Mouse (Mus musculus): ENCODE measurements at regions not wholly inside any gene's neighbourhood (a gene's known extent, or its start where the extent isn't known, plus 50 kb on each side); places are given as distances from the start of the nearest gene placed in this dataset.
"Not testable (repeated sequence)": the region's sequence is repeated elsewhere in the genome, so short reads cannot be mapped to it uniquely, and the experiment has no call there.

DNA sequence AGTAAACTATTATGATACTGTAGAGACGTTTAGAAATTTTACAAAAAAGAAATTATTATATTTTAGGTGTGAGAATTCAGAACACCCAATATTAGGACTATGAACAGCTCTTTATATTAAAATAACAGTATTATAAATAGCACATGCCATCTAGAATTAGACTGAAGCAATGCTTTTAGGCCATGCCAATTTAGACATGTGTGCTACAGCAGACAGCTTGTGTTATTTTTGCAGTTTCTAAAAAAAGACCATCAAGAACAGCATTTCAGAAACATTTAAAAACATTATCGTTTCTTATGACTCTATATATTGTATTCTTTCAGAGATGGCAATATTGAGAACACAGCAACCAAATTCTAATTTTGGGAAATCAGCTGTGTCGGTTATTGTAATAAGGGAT, 951.2 kb downstream of the Robo1 start:
- Histone ChIP-seq H3K4me1 (no peaks in the 10 kb centered on the region), H3K27me3 (no peaks in the 10 kb centered on the region), H3K4me3 (no peak overlapping the region), H3K4me2 (replicated peaks) (no peak overlapping the region), H3K9ac (no peak overlapping the region), H3K36me3 (no peaks in the 10 kb centered on the region), H3K9me3 (no peaks in the 10 kb centered on the region), H3K27ac (no peak overlapping the region)
- WGBS: 88% methylated on average over 3 of the region's 3 CpGs
- no peak for ATAC-seq (ENCODE audit: insufficient number of reproducible peaks, insufficient read depth, low FRiP score, low TSS enrichment)

DNA sequence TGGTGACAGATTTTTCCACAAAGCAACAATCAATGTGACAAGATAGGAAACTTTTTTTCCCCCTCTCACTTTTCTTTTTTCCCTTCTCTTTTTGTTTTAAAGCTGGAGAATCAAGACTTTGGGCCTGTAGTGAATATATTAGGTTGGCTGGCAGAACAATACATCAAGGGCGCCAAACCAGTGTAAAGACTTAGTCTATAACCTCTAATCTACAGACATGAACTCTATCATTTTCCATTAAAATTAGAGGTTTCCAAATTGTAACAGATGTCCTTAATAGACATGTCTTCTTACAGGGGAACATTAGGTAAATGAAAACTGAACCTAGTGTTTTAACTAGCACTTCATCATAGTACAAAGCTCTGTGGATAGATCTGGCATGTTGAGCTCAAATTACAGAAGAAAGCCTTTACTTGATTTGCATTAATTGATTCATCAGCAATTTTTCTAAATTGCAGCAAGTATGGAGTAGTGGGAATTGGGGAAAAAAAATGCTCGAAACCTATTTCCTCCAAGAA, 937.0 kb downstream of the Robo1 start:
- ATAC-seq (ENCODE audit: insufficient number of reproducible peaks, insufficient read depth, low FRiP score, low TSS enrichment): no peak

DNA sequence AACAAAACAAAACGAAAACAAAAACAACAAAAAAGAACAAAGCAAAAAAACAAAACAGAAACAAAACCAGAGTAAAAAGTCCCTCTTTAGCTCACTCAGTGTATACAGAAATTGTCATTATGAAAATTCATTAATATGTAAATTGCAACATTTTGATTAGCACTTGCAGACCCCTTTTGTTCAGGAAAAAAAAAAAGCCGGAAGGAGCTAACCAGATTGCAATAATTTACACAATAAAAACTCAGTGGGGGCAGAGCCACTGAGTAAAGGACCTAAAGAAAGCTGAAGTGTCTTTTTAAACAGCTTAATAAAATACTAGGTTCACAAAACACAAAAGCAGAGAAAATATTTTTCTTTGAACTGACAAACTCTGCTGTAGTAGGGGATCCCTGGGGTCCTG, 922.5 kb downstream of the Robo1 start:
- H3K9me3 ChIP-seq: no peaks in the 10 kb centered on the region
- no peak overlapping the region for H3K4me2 ChIP-seq (replicated peaks)
- no peak overlapping the region for H3K4me3 ChIP-seq
- H3K27ac ChIP-seq: no peak overlapping the region
- H3K4me1 ChIP-seq: no peaks in the 10 kb centered on the region
- no peak for ATAC-seq (ENCODE audit: insufficient number of reproducible peaks, insufficient read depth, low FRiP score, low TSS enrichment)
- WGBS: 76% methylated on average over 2 of the region's 2 CpGs
- H3K9ac ChIP-seq: no peak overlapping the region
- no peaks in the 10 kb centered on the region for H3K27me3 ChIP-seq
- no peaks in the 10 kb centered on the region for H3K36me3 ChIP-seq

More for the DNA sequence above, 937.0 kb downstream of the Robo1 start:
- WGBS: 66% methylated on average over 2 of the region's 2 CpGs
- H3K4me3 ChIP-seq: no peak overlapping the region
- no peak overlapping the region for H3K4me2 ChIP-seq (replicated peaks)
- no peak overlapping the region for H3K9ac ChIP-seq
- no peaks in the 10 kb centered on the region for H3K4me1 ChIP-seq
- no peak overlapping the region for H3K27ac ChIP-seq
- H3K27me3 ChIP-seq: no peaks in the 10 kb centered on the region
- H3K9me3 ChIP-seq: no peaks in the 10 kb centered on the region
- H3K36me3 ChIP-seq: no peaks in the 10 kb centered on the region

DNA sequence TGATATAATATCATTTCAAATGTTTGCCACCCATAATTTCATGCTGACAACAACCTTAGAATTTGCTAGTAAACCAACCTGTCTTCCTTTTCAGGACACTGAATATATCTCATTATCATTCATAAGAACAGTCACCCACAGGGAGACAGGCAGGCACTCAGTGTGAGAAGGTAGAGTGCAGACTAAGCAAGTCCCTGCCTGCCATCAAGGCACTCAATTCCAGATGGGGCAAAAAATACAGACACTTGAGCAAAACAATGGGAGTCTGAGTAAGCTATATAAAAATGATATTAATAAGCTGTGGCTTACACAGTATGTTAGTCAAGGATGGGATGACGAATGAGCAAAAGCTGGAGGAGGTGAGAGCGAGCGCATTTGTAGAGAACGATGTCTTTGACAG, 909.4 kb downstream of the Robo1 start:
- ATAC-seq (ENCODE audit: insufficient number of reproducible peaks, insufficient read depth, low FRiP score, low TSS enrichment): no peak
- no peak overlapping the region for H3K27ac ChIP-seq
- no peaks in the 10 kb centered on the region for H3K36me3 ChIP-seq
- 90% methylated on average over 4 of the region's 4 CpGs for WGBS
- no peaks in the 10 kb centered on the region for H3K4me1 ChIP-seq
- no peak overlapping the region for H3K4me2 ChIP-seq (replicated peaks)
- H3K9me3 ChIP-seq: no peaks in the 10 kb centered on the region
- H3K27me3 ChIP-seq: no peaks in the 10 kb centered on the region
- H3K9ac ChIP-seq: no peak overlapping the region
- no peak overlapping the region for H3K4me3 ChIP-seq

DNA sequence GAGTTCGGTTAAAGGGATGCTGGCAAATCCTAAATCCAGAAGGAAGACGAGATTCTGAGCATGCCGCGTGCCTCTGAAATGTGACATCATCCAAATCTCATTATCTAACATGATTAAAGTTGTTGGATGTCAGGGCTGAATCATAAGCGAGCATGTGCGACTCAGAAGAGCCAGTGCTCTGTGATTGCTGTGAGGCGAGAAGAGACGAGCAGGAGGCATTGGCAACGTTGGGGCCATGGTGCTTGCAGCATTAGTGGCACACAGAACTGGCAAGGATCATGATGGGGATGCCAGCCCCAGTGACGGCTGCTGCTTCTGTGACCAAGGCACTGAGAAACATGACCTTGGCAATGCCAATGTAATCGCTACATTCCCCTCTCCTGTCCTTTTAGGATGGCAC, 895.4 kb downstream of the Robo1 start:
- ATAC-seq (ENCODE audit: insufficient number of reproducible peaks, insufficient read depth, low FRiP score, low TSS enrichment): no peak
- H3K4me1 ChIP-seq: no peaks in the 10 kb centered on the region
- no peak overlapping the region for H3K27ac ChIP-seq
- no peak overlapping the region for H3K9ac ChIP-seq
- H3K4me3 ChIP-seq: no peak overlapping the region
- no peaks in the 10 kb centered on the region for H3K36me3 ChIP-seq
- WGBS: 88% methylated on average over 11 of the region's 11 CpGs
- no peak overlapping the region for H3K4me2 ChIP-seq (replicated peaks)
- no peaks in the 10 kb centered on the region for H3K27me3 ChIP-seq
- H3K9me3 ChIP-seq: no peaks in the 10 kb centered on the region

DNA sequence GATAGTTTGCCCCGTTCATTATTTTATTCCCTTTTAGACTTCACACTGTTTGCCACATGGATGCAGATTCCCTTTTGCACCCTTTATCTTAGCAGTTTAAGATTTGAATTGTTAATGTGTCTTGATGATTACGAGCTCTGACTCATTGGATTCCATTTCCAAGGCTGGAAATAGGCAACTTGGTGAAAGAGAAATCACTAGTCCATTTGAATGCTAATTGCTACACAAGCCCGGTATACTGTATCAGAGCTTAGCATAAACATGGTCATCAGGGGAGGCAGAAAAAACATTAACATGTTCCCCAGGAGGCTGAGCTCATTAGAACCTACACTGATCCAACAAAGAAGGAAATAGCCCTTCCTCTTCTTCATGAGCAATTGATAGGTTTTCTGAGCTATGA, 892.9 kb downstream of the Robo1 start:
- H3K4me3 ChIP-seq: no peak overlapping the region
- H3K27me3 ChIP-seq: no peaks in the 10 kb centered on the region
- H3K36me3 ChIP-seq: no peaks in the 10 kb centered on the region
- no peak overlapping the region for H3K9ac ChIP-seq
- H3K4me2 ChIP-seq (replicated peaks): no peak overlapping the region
- H3K9me3 ChIP-seq: no peaks in the 10 kb centered on the region
- 67% methylated on average over 3 of the region's 3 CpGs for WGBS
- no peak for ATAC-seq (ENCODE audit: insufficient number of reproducible peaks, insufficient read depth, low FRiP score, low TSS enrichment)
- no peaks in the 10 kb centered on the region for H3K4me1 ChIP-seq
- no peak overlapping the region for H3K27ac ChIP-seq

DNA sequence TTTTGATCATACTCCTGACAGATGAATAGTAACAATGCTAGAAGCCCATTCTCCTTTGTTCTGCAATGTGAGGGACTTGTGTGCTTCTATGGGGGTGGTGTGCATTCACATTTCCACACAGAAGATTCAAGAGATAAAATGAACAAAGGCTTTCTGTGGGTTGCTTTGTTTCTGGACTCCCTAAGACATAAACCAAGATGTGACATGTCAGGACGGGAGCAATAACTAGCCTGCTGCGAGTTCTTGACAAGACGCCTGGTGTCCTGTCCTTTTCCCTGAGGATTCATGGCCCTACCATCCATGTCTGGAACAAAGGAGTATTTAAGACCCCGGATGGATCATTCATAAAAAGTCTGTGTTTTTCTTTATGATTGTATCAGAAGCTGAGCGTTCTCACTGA, 874.7 kb downstream of the Robo1 start:
- Histone ChIP-seq H3K4me2 (replicated peaks) (no peak overlapping the region), H3K9ac (no peak overlapping the region), H3K27me3 (no peaks in the 10 kb centered on the region), H3K4me3 (no peak overlapping the region), H3K4me1 (no peaks in the 10 kb centered on the region), H3K36me3 (no peaks in the 10 kb centered on the region), H3K9me3 (no peaks in the 10 kb centered on the region), H3K27ac (no peak overlapping the region)
- ATAC-seq (ENCODE audit: insufficient number of reproducible peaks, insufficient read depth, low FRiP score, low TSS enrichment): no peak
- WGBS: 79% methylated on average over 5 of the region's 5 CpGs

DNA sequence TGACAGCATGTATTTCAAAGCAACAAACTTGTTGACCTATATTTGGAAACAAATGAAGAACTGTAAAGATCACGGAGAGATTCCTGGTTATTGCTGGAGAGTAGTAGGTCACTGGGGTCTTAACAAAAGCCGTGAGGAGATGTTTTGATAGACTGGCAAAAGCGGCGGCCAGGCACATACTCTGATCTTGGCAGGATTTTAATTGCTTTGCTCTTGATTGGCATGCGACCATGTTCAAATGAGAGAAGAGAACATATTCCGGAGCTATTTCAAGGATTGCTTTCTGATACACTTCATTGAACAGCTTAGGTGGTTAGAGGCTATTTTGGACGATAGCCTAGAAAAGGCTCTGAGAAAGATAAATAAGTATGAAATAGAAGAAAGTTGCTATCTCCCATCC, 874.2 kb downstream of the Robo1 start:
- Histone ChIP-seq H3K36me3 (no peaks in the 10 kb centered on the region), H3K9me3 (no peaks in the 10 kb centered on the region), H3K4me3 (no peak overlapping the region), H3K9ac (no peak overlapping the region), H3K4me1 (no peaks in the 10 kb centered on the region), H3K27me3 (no peaks in the 10 kb centered on the region), H3K4me2 (replicated peaks) (no peak overlapping the region), H3K27ac (no peak overlapping the region)
- no peak for ATAC-seq (ENCODE audit: insufficient number of reproducible peaks, insufficient read depth, low FRiP score, low TSS enrichment)
- WGBS: 81% methylated on average over 7 of the region's 7 CpGs

DNA sequence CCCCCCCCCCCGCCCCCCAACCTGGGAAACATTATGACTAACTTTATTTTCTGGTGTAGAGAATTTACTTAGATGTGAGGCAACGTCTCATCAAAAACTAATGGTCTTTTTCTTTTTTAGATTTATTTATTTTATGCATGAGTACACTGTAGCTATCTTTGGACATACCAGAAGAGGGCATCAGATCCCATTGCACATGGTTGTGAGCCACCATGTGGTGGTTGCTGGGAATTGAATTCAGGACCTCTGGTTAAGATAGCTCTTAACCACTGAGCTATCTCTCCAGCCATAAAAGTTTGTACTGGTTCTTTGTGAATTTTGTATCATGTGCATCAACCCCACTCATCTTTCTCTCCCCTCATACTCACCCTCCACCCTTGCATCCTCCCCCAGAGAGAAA, 847.3 kb downstream of the Robo1 start:
- H3K36me3 ChIP-seq: no peaks in the 10 kb centered on the region
- no peaks in the 10 kb centered on the region for H3K27me3 ChIP-seq
- H3K4me1 ChIP-seq: no peaks in the 10 kb centered on the region
- H3K9ac ChIP-seq: no peak overlapping the region
- WGBS: 53% methylated on average over 2 of the region's 2 CpGs
- ATAC-seq (ENCODE audit: insufficient number of reproducible peaks, insufficient read depth, low FRiP score, low TSS enrichment): no peak
- H3K4me2 ChIP-seq (replicated peaks): no peak overlapping the region
- no peak overlapping the region for H3K4me3 ChIP-seq
- H3K27ac ChIP-seq: no peak overlapping the region
- no peaks in the 10 kb centered on the region for H3K9me3 ChIP-seq

DNA sequence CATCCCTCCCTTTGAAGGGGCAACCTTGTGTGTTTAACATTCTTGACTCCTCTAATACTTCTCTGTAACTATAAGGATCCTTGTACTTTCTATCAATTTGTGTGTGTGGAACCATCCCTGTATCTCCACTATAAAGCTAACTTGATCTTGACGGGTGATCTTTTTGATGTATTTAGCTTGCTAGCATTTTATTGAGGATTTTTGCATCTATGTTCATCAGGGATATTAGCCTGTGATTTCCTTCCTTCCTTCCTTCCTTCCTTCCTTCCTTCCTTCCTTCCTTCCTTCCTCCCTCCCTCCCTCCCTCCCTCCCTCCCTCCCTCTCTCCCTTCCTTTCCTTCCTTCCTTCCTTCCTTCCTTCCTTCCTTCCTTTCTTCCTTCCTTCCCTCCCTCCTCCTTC, 819.8 kb downstream of the Robo1 start:
- not testable (repeated sequence) for H3K4me1 ChIP-seq; H3K4me3 ChIP-seq; H3K27ac ChIP-seq; H3K27me3 ChIP-seq; H3K9me3 ChIP-seq; H3K4me2 ChIP-seq (replicated peaks); H3K9ac ChIP-seq; H3K36me3 ChIP-seq; ATAC-seq (ENCODE audit: insufficient number of reproducible peaks, insufficient read depth, low FRiP score, low TSS enrichment)
- 86% methylated on average over 1 of the region's 1 CpGs for WGBS

DNA sequence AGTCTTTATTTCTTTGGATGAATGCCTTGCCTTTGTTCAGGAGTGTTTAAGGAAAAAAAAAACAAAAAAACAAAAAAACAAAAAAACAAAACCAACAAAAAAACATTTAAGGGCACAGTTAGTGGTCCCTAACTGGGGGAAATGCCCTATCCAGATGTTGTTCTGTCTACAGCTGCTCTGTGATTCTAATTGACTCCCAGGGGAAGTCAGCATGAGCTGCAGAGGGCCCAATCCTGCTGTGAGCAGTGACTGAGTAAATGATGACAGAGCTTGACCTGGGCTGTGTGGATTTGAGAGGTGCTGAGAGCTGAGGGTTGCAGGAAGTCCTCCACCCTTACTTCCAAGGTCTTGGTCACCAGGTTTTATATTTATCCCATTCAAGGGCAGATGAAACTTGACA, 812.5 kb downstream of the Robo1 start:
- ATAC-seq (ENCODE audit: insufficient number of reproducible peaks, insufficient read depth, low FRiP score, low TSS enrichment): no peak
- no peak overlapping the region for H3K9ac ChIP-seq
- H3K36me3 ChIP-seq: no peaks in the 10 kb centered on the region
- no peak overlapping the region for H3K27ac ChIP-seq
- H3K4me2 ChIP-seq (replicated peaks): no peak overlapping the region
- no peaks in the 10 kb centered on the region for H3K4me1 ChIP-seq
- no peak overlapping the region for H3K4me3 ChIP-seq
- no peaks in the 10 kb centered on the region for H3K9me3 ChIP-seq
- H3K27me3 ChIP-seq: no peaks in the 10 kb centered on the region

DNA sequence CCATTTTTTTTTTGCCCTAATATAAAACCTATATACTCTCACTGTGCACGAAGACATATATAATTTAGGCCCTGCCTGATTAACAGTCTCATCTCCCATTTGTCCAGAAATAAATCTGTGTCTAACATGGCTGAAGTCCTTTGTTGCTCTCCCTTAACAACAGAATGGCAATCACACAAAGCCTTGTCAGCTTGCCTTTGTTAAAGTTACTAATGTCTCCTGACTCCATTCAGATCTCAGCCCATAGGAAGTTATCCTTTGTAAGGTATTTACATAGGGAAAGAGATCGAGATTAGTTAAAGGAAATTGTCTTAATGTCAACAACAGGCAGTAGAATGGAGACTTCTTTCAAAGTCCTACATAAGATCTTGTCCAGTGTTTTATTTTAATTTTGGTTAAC, 809.2 kb downstream of the Robo1 start:
- ATAC-seq (ENCODE audit: insufficient number of reproducible peaks, insufficient read depth, low FRiP score, low TSS enrichment): no peak
- Histone ChIP-seq H3K36me3 (no peaks in the 10 kb centered on the region), H3K4me2 (replicated peaks) (no peak overlapping the region), H3K4me3 (no peak overlapping the region), H3K9me3 (no peaks in the 10 kb centered on the region), H3K27ac (no peak overlapping the region), H3K9ac (no peak overlapping the region), H3K27me3 (no peaks in the 10 kb centered on the region), H3K4me1 (no peaks in the 10 kb centered on the region)
- 77% methylated on average over 2 of the region's 2 CpGs for WGBS

DNA sequence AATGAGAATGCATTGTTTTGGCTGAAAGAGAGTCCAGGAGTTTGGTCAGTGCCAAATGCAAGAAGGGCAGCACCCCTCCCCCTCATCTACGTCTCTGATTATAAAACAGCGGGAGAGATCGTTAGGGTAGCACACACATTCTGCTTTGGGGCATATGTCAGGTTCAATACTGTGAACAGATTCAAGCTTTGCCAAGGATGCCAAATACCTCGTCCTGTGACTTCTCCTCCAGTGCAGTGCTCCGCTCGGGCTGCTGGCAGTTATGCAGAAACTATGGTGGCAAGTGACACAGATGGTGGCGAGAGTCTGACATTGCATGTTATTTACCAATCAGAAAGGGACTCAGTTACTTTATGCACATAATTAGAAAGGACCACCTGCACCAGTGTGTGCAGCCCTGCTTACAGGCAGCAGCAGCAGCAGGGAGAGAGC, 799.9 kb downstream of the Robo1 start:
- Histone ChIP-seq H3K27me3 (no peaks in the 10 kb centered on the region), H3K4me1 (no peaks in the 10 kb centered on the region), H3K4me2 (replicated peaks) (no peak overlapping the region), H3K9ac (no peak overlapping the region), H3K4me3 (no peak overlapping the region), H3K36me3 (no peaks in the 10 kb centered on the region), H3K9me3 (no peaks in the 10 kb centered on the region), H3K27ac (no peak overlapping the region)
- ATAC-seq (ENCODE audit: insufficient number of reproducible peaks, insufficient read depth, low FRiP score, low TSS enrichment): no peak
- WGBS: 67% methylated on average over 7 of the region's 7 CpGs

Data from embryonic facial prominence, embryonic 12.5 days (tissue).